ENCODE assay signal across 9 mouse cellular contexts in genomic region chrX:20059381-20059971, GRCm38 (mm10). TPM values are rescaled to one million over a fixed set of nuclear protein-coding genes. Genes with fewer than 3 reads are reported as not detected.
A peak's percentile ranks its signal among the peaks of the same experiment; 100 is the strongest.
DNase-seq lines count a peak whose midpoint lies in the region; ATAC-seq and TF ChIP-seq lines count a peak whose summit lies in the region.
"Had no signal": no experiment of that assay in that cellular context is flagged by ENCODE, and none has a peak within 500 bp of the region (broad histone marks: within the 10 kb centered on the region; RNA-seq: fewer than 3 reads in every experiment).

TSS of gene Chst7 (plus strand) at chrX:20059560.

- H3K36me3 ChIP-seq in hindbrain, embryonic 11.5 days (ENCODE audit: control insufficient read depth, insufficient read depth, low read length) = no peaks in the 10 kb centered on the region
- H3K36me3 ChIP-seq in lung, postnatal 0 days (ENCODE audit: insufficient read depth, low read length) = no peaks in the 10 kb centered on the region

- peaks cover 6% of the 10 kb centered on the region for H3K27me3 ChIP-seq in hindbrain, embryonic 11.5 days (ENCODE audit: control insufficient read depth, insufficient read depth, low read length)
- H3K27me3 ChIP-seq in lung, postnatal 0 days (replicated peaks; ENCODE audit: insufficient read depth, low read length) = no peaks in the 10 kb centered on the region

- TF ChIP-seq CTCF in lung, postnatal 0 days (IDR thresholded peaks at IDR 0.05) = no peak

- TF ChIP-seq EP300 in lung, postnatal 0 days (IDR thresholded peaks at IDR 0.05) = no peak

- H3K4me1 ChIP-seq in hindbrain, embryonic 11.5 days (replicated peaks; ENCODE audit: control insufficient read depth, insufficient read depth, low read length) = no peaks in the 10 kb centered on the region
- H3K4me1 ChIP-seq in lung, postnatal 0 days (ENCODE audit: insufficient read depth, low read depth, low read length) = no peaks in the 10 kb centered on the region

- peak; percentile 84 for DNase-seq in R1 (ENCODE audit: low read depth, low spot score)
- DNase-seq in cerebellum, postnatal 14 days = peak; percentile 26 to 49
- DNase-seq in frontal cortex, postnatal 25 days (ENCODE audit: low spot score in 2 of 2) = peak; percentile 3 to 31
- DNase-seq in hindbrain, embryonic 11.5 days (ENCODE audit: low spot score) = peak; percentile 56
- DNase-seq in layer of hippocampus, postnatal 14 days (ENCODE audit: low spot score in 2 of 2) = peak; percentile 21 to 40
- peak; percentile 83 for DNase-seq in lung, postnatal 0 days (ENCODE audit: low spot score)
- peak; percentile 67 for DNase-seq in ovary, postnatal 36 days (ENCODE audit: low spot score)
- peak; percentile 48 to 60 for DNase-seq in urinary bladder, postnatal 4 days (ENCODE audit: low spot score in 2 of 2)

- 14% methylated on average over 39 of the region's 40 CpGs for WGBS in hindbrain, embryonic 11.5 days
- 13% methylated on average over 36 of the region's 40 CpGs for WGBS in lung, postnatal 0 days

- no peak within 1 kb of the TSS for H3K27ac ChIP-seq in hindbrain, embryonic 11.5 days (ENCODE audit: low read depth, low read length)
- H3K27ac ChIP-seq in lung, postnatal 0 days (ENCODE audit: low read length) = no peak within 1 kb of the TSS

- H3K4me2 ChIP-seq in hindbrain, embryonic 11.5 days (replicated peaks; ENCODE audit: low read depth, low read length) = peak within 1 kb of the TSS; percentile 68
- peak within 1 kb of the TSS; percentile 63 for H3K4me2 ChIP-seq in lung, postnatal 0 days (replicated peaks; ENCODE audit: low read depth, low read length)

- H3K9ac ChIP-seq in hindbrain, embryonic 11.5 days (ENCODE audit: low read depth, low read length) = no peak within 1 kb of the TSS
- no peak within 1 kb of the TSS for H3K9ac ChIP-seq in lung, postnatal 0 days (replicated peaks; ENCODE audit: low read depth)

- ATAC-seq in hindbrain, embryonic 11.5 days (ENCODE audit: low FRiP score) = peak; percentile 87
- ATAC-seq in lung, postnatal 0 days = peak; percentile 97

- peak within 1 kb of the TSS; percentile 40 for H3K4me3 ChIP-seq in hindbrain, embryonic 11.5 days (ENCODE audit: low read depth, low read length)
- peak within 1 kb of the TSS; percentile 39 for H3K4me3 ChIP-seq in lung, postnatal 0 days (ENCODE audit: low read depth, low read length)
- H3K4me3 ChIP-seq: erythroblast, embryonic 14.5 days had no signal

- H3K9me3 ChIP-seq in hindbrain, embryonic 11.5 days (ENCODE audit: control insufficient read depth, low read length) = no peaks in the 10 kb centered on the region
- no peaks in the 10 kb centered on the region for H3K9me3 ChIP-seq in lung, postnatal 0 days (ENCODE audit: low read length)

RNA-seq across cellular contexts. Expression of gene Chst7, which starts in this region (rescaled TPM):
- polyA plus RNA-seq in hindbrain, embryonic 11.5 days (2014; fragmentation: Nextera tagmentation; extraction: Ambion mirVana) = 2.5 and 2.9 TPM in 2 replicates
- 1 to 10 TPM; 2.1 to 6.3 TPM for total RNA-seq in layer of hippocampus, postnatal 14 days (2021)
- 8.7 and 8.8 TPM in 2 replicates for polyA plus RNA-seq in lung, postnatal 0 days (2015; fragmentation: Nextera tagmentation; extraction: Ambion mirVana)

Comparison
In these comparisons a context has a peak if more than half of its experiments do, and no peak if none do; other contexts are left out.
1. DNase-seq: peak in every context shown above with its lines; median percentile 84 in R1; 83 in lung, postnatal 0 days; 67 in ovary, postnatal 36 days; 56 in hindbrain, embryonic 11.5 days; 54 in urinary bladder, postnatal 4 days; 38 in cerebellum, postnatal 14 days; 30 in layer of hippocampus, postnatal 14 days; 17 in frontal cortex, postnatal 25 days.